Mouse (Mus musculus) ES-E14 (cell line): ENCODE measurements around the gene Rad9b. TPM values are rescaled to one million over a fixed set of nuclear protein-coding genes. Genes with fewer than 3 reads are reported as not detected.

Source experiments
- DNase-seq: peaks from one replicate; pipeline ENCODE4 v3.0.0-alpha.2; 2013; ENCODE audit warnings: low read depth, low spot score
- H3K27ac ChIP-seq: 2 replicates; pipeline ENCODE4 v1.5.1; 2012; ENCODE audit warnings: low read depth, mild to moderate bottlenecking, low read length, moderate library complexity, mixed read lengths; ENCODE audit not compliant: poor library complexity, insufficient read depth, severe bottlenecking
- H3K36me3 ChIP-seq: 2 replicates; pipeline ENCODE4 v1.6.1; 2012; ENCODE audit warnings: mild to moderate bottlenecking, low read length, moderate library complexity, mixed read lengths; ENCODE audit not compliant: control insufficient read depth, poor library complexity, insufficient read depth, severe bottlenecking
- H3K4me1 ChIP-seq, 2 experiments: fragments of 150-350 bp in 1 of 2; sonication (generic) in 1 of 2; 2 replicates each; pipeline ENCODE4 v1.6.1; 2012; ENCODE audit warnings: low read length in 2 of 2, mild to moderate bottlenecking in 1 of 2, mixed read lengths in 1 of 2; ENCODE audit not compliant: control insufficient read depth in 2 of 2, insufficient read depth in 2 of 2, poor library complexity in 1 of 2
- H3K4me3 ChIP-seq, 2 experiments: fragments of 150-350 bp in 1 of 2; sonication (generic) in 1 of 2; 2 replicates each; pipeline ENCODE4 v1.5.1; 2012; ENCODE audit warnings: low read length in 2 of 2, low read depth in 1 of 2, mild to moderate bottlenecking in 1 of 2, mixed read lengths in 1 of 2; ENCODE audit not compliant: insufficient read depth in 1 of 2, poor library complexity in 1 of 2, severe bottlenecking in 1 of 2
- H3K9ac ChIP-seq: 2 replicates; pipeline ENCODE4 v1.6.1; 2012; ENCODE audit warnings: low read depth, mild to moderate bottlenecking, low read length, mixed read lengths; ENCODE audit not compliant: poor library complexity, insufficient read depth, severe bottlenecking
- H3K9me3 ChIP-seq: fragments of 150-350 bp; sonication (generic); 2 replicates; pipeline ENCODE4 v1.6.1; 2012; ENCODE audit warnings: low read depth, mild to moderate bottlenecking, low read length; ENCODE audit not compliant: control insufficient read depth, insufficient read depth
- CHD2 ChIP-seq: IDR thresholded peaks from 2 replicates; pipeline ENCODE4 v1.6.1; 2014; ENCODE audit warnings: mild to moderate bottlenecking, low read depth, low read length, inconsistent platforms
- HCFC1 ChIP-seq: IDR thresholded peaks from 2 replicates; pipeline ENCODE4 v1.6.1; 2012; ENCODE audit warnings: low read length, inconsistent platforms, borderline replicate concordance; ENCODE audit not compliant: insufficient read depth
- MAFK ChIP-seq: IDR thresholded peaks from 2 replicates; pipeline ENCODE4 v1.6.1; 2014; ENCODE audit warnings: mild to moderate bottlenecking, low read depth, low read length, inconsistent platforms; ENCODE audit not compliant: insufficient read depth
- ZC3H11A ChIP-seq: IDR thresholded peaks from 2 replicates; pipeline ENCODE4 v1.6.1; 2012; ENCODE audit warnings: low read depth, mild to moderate bottlenecking, inconsistent platforms, low read length, borderline replicate concordance
- ZNF384 ChIP-seq: IDR thresholded peaks from 2 replicates; pipeline ENCODE4 v1.6.1; 2012; ENCODE audit warnings: low read depth, low read length, inconsistent platforms
- in situ Hi-C, 2 experiments: fragments of 600-800 bp; cut with MboI; formaldehyde crosslinking; loops; one replicate each; pipeline ENCODE4 v1.15.1; 2025; ENCODE audit warnings: low sequenced_read_pairs in 2 of 2, inconsistent platforms in 1 of 2; ENCODE audit not compliant: unreplicated experiment in 2 of 2
- total RNA-seq: library from RNA; depleted of rRNA; stranded (reverse); fragments of 300-350 nt; gene quantifications from 2 replicates; pipeline ENCODE4 v1.2.3, GENCODE M21; 2012

The Rad9b gene
- total RNA-seq, 1 experiment, result 20.5 TPM

DNA sequence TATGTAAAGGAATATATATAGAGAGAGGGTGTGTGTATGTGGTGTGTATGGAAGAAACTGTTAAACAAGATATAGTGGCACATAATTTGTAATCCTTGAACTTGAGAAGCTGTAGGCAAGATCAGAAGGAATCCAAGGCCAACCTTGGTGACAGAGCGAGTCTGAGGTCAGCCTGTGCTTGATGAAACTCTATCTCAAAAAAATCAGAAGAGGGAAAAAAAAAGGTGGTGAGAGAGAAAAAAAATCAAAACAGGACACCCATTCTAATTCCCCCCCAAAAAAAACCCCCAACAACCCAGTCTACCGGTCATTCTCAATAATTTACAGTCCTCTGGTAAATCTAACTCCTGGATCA, 70.2 kb downstream of the Rad9b start:
- Histone ChIP-seq H3K27ac (no peak overlapping the region), H3K4me3 (0 out of 4 replicates have a peak overlapping the region, but pooled peaks of 1 of the 2 experiments have one; percentile 16), H3K9ac (no peak overlapping the region; the same call in 1 of the 2 replicates), H3K9me3 (no peaks in the 10 kb centered on the region), H3K4me1 (peaks cover 4 to 5% of the 10 kb centered on the region in 2 experiments), H3K36me3 (peaks cover 5% of the 10 kb centered on the region)
- TF ChIP-seq HCFC1, result no peak
- no peak for TF ChIP-seq ZNF384
- no peak for TF ChIP-seq MAFK
- TF ChIP-seq ZC3H11A, result no peak
- no peak for TF ChIP-seq CHD2
- DNase-seq, result no peak
- in situ Hi-C loops, result no loop called here

GRCm38 (mm10) chr5:122280827-122281462, 73.1 kb downstream of the Rad9b start:
- H3K27ac ChIP-seq, result no peak overlapping the region
- H3K4me1 ChIP-seq, result peaks cover 3 to 8% of the 10 kb centered on the region in 2 experiments
- H3K9ac ChIP-seq, result no peak overlapping the region
- no peak for DNase-seq
- no peaks in the 10 kb centered on the region for H3K9me3 ChIP-seq
- H3K36me3 ChIP-seq, result no peaks in the 10 kb centered on the region
- H3K4me3 ChIP-seq, result 0 out of 4 replicates have a peak overlapping the region, but pooled peaks of 1 of the 2 experiments have one; percentile 32
- in situ Hi-C loops, result no loop called here
- TF ChIP-seq CHD2, result no peak
- TF ChIP-seq HCFC1, result no peak
- TF ChIP-seq MAFK, result no peak
- no peak for TF ChIP-seq ZNF384
- no peak for TF ChIP-seq ZC3H11A

GRCm38 (mm10) chr5:122280422-122280826, 73.6 kb downstream of the Rad9b start:
- TF ChIP-seq CHD2 (no peak), HCFC1 (no peak), MAFK (no peak), ZC3H11A (no peak), ZNF384 (no peak)
- Histone ChIP-seq H3K4me3 (0 out of 4 replicates have a peak overlapping the region, but pooled peaks of 1 of the 2 experiments have one; percentile 32), H3K27ac (no peak overlapping the region)

GRCm38 (mm10) chr5:122279799-122280421, 74.1 kb downstream of the Rad9b start:
- no peak overlapping the region for H3K9ac ChIP-seq
- no peak overlapping the region for H3K27ac ChIP-seq
- H3K4me3 ChIP-seq, result no peak overlapping the region
- H3K36me3 ChIP-seq, result no peaks in the 10 kb centered on the region
- no peaks in the 10 kb centered on the region for H3K9me3 ChIP-seq
- in situ Hi-C loops, result no loop called here
- TF ChIP-seq ZNF384 (no peak), MAFK (no peak)
- H3K4me1 ChIP-seq, result peaks cover 0 to 12% of the 10 kb centered on the region in 2 experiments; a peak in 3 of 4 replicates
- DNase-seq, result no peak

More at GRCm38 (mm10) chr5:122280422-122280826, 73.6 kb downstream of the Rad9b start:
- Histone ChIP-seq H3K9ac (no peak overlapping the region), H3K36me3 (no peaks in the 10 kb centered on the region), H3K9me3 (no peaks in the 10 kb centered on the region), H3K4me1 (peaks cover 0 to 8% of the 10 kb centered on the region in 2 experiments; a peak in 3 of 4 replicates)
- in situ Hi-C loops, result no loop called here
- DNase-seq, result no peak
